In genomic region chr8:11396111-11396510, GRCm38 (mm10) we compare ENCODE assay signal across 15 mouse cellular contexts.
A peak's percentile ranks its signal among the peaks of the same experiment; 100 is the strongest.
DNase-seq lines count a peak whose midpoint lies in the region; ATAC-seq and TF ChIP-seq lines count a peak whose summit lies in the region.
"Had no signal": no experiment of that assay in that cellular context is flagged by ENCODE, and none has a peak within 500 bp of the region (broad histone marks: within the 10 kb centered on the region; RNA-seq: fewer than 3 reads in every experiment).

No protein-coding gene starts in this region.

- peaks cover 55% of the 10 kb centered on the region for H3K4me1 ChIP-seq in heart, embryonic 13.5 days
- peaks cover 6% of the 10 kb centered on the region; the same call in 1 of the 2 replicates for H3K4me1 ChIP-seq in neural tube, embryonic 15.5 days
- peaks cover 51% of the 10 kb centered on the region for H3K4me1 ChIP-seq in heart, postnatal 0 days (ENCODE audit: control insufficient read depth, insufficient read depth)
- peaks cover 45% of the 10 kb centered on the region for H3K4me1 ChIP-seq in limb, embryonic 15.5 days

- H3K4me2 ChIP-seq in heart, embryonic 13.5 days, result no peak overlapping the region
- no peak overlapping the region for H3K4me2 ChIP-seq in neural tube, embryonic 15.5 days
- H3K4me2 ChIP-seq in heart, postnatal 0 days (ENCODE audit: low read depth, low read length), result no peak overlapping the region
- H3K4me2 ChIP-seq in limb, embryonic 15.5 days, result no peak overlapping the region
- H3K4me2 ChIP-seq: embryonic facial prominence, embryonic 12.5 days; forebrain, embryonic 12.5 days; limb, embryonic 13.5 days had no signal

- peak overlapping the region; percentile 53; the same call in 1 of the 2 replicates for H3K27ac ChIP-seq in heart, embryonic 13.5 days (replicated peaks)
- 0 out of 2 replicates have a peak overlapping the region, but pooled peaks have one; percentile 14 for H3K27ac ChIP-seq in neural tube, embryonic 15.5 days (replicated peaks)
- H3K27ac ChIP-seq in heart, postnatal 0 days (ENCODE audit: low read depth), result peak overlapping the region; percentile 26; the same call in 1 of the 2 replicates
- peak overlapping the region; percentile 47; the same call in 1 of the 2 replicates for H3K27ac ChIP-seq in limb, embryonic 15.5 days
- H3K27ac ChIP-seq: embryonic facial prominence, embryonic 12.5 days; forebrain, embryonic 12.5 days; limb, embryonic 13.5 days had no signal

- DNase-seq in heart, postnatal 25 days (ENCODE audit: low spot score), result no peak
- DNase-seq in neural tube, embryonic 10.5 days (ENCODE audit: extremely low spot score, low spot score), result no peak
- DNase-seq in heart, postnatal 0 days (ENCODE audit: low spot score), result no peak
- DNase-seq in layer of hippocampus, adult 9-10 months (ENCODE audit: low spot score), result no peak
- no peak for DNase-seq in retina, postnatal 1 day
- DNase-seq: cerebellum, postnatal 25 days; gastrocnemius, postnatal 36 days; midbrain, embryonic 14.5 days; spleen, adult 18-20 months had no signal

- H3K9ac ChIP-seq in heart, embryonic 13.5 days, result 0 out of 2 replicates have a peak overlapping the region, but pooled peaks have one; percentile 33
- H3K9ac ChIP-seq in neural tube, embryonic 15.5 days (replicated peaks), result no peak overlapping the region
- H3K9ac ChIP-seq in heart, postnatal 0 days (replicated peaks; ENCODE audit: low read depth, low read length), result no peak overlapping the region
- H3K9ac ChIP-seq in limb, embryonic 15.5 days, result no peak overlapping the region
- H3K9ac ChIP-seq: embryonic facial prominence, embryonic 12.5 days; forebrain, embryonic 12.5 days; limb, embryonic 13.5 days had no signal

- intact Hi-C loops in heart, postnatal 25 days (cut with DNase I), result no loop called here

- WGBS in heart, embryonic 13.5 days, result 41% methylated on average over 7 of the region's 7 CpGs
- 74% methylated on average over 7 of the region's 7 CpGs for WGBS in neural tube, embryonic 15.5 days
- WGBS in heart, postnatal 0 days, result 24% methylated on average over 7 of the region's 7 CpGs
- 58% methylated on average over 7 of the region's 7 CpGs for WGBS in limb, embryonic 15.5 days

- no peak for TF ChIP-seq EP300 in heart, postnatal 0 days (IDR thresholded peaks at IDR 0.05; ENCODE audit: low read depth)

- peaks cover 20% of the 10 kb centered on the region for H3K36me3 ChIP-seq in heart, embryonic 13.5 days
- H3K36me3 ChIP-seq in neural tube, embryonic 15.5 days, result no peaks in the 10 kb centered on the region
- H3K36me3 ChIP-seq in heart, postnatal 0 days (replicated peaks; ENCODE audit: control insufficient read depth, insufficient read depth, low read length), result peaks cover 23% of the 10 kb centered on the region
- H3K36me3 ChIP-seq in limb, embryonic 15.5 days, result no peaks in the 10 kb centered on the region
- H3K36me3 ChIP-seq: forebrain, embryonic 12.5 days had no signal

- H3K4me3 ChIP-seq in heart, embryonic 13.5 days, result no peak overlapping the region
- H3K4me3 ChIP-seq in neural tube, embryonic 15.5 days (replicated peaks), result no peak overlapping the region
- no peak overlapping the region for H3K4me3 ChIP-seq in heart, postnatal 0 days (ENCODE audit: low read depth, low read length)
- no peak overlapping the region for H3K4me3 ChIP-seq in limb, embryonic 15.5 days
- H3K4me3 ChIP-seq: embryonic facial prominence, embryonic 12.5 days; forebrain, embryonic 12.5 days; limb, embryonic 13.5 days had no signal

- H3K27me3 ChIP-seq in heart, embryonic 13.5 days (replicated peaks), result no peaks in the 10 kb centered on the region
- no peaks in the 10 kb centered on the region for H3K27me3 ChIP-seq in neural tube, embryonic 15.5 days (replicated peaks)
- no peaks in the 10 kb centered on the region for H3K27me3 ChIP-seq in heart, postnatal 0 days (ENCODE audit: control insufficient read depth, insufficient read depth, low read length)
- H3K27me3 ChIP-seq in limb, embryonic 15.5 days, result no peaks in the 10 kb centered on the region
- H3K27me3 ChIP-seq: embryonic facial prominence, embryonic 12.5 days; forebrain, embryonic 12.5 days; limb, embryonic 13.5 days had no signal

- H3K9me3 ChIP-seq in heart, embryonic 13.5 days, result no peaks in the 10 kb centered on the region
- H3K9me3 ChIP-seq in neural tube, embryonic 15.5 days (replicated peaks), result no peaks in the 10 kb centered on the region
- no peaks in the 10 kb centered on the region for H3K9me3 ChIP-seq in heart, postnatal 0 days (replicated peaks; ENCODE audit: control insufficient read depth, low read length)
- no peaks in the 10 kb centered on the region for H3K9me3 ChIP-seq in limb, embryonic 15.5 days
- H3K9me3 ChIP-seq: forebrain, embryonic 12.5 days had no signal

- no peak for ATAC-seq in heart, embryonic 13.5 days (ENCODE audit: extremely low read depth, insufficient number of reproducible peaks, low FRiP score, low TSS enrichment)
- no peak for ATAC-seq in neural tube, embryonic 15.5 days (ENCODE audit: low FRiP score)
- ATAC-seq in heart, postnatal 0 days (ENCODE audit: insufficient read depth, low read depth), result peak; percentile 18; the same call in 1 of the 2 replicates
- ATAC-seq in limb, embryonic 15.5 days (ENCODE audit: insufficient number of reproducible peaks, low FRiP score, low TSS enrichment, low read depth), result no peak

- TF ChIP-seq CTCF in heart, postnatal 0 days (IDR thresholded peaks at IDR 0.05; ENCODE audit: low read depth), result no peak
